Mouse (Mus musculus) spleen, postnatal 14 days (tissue): ENCODE measurements around the gene Clcf1.
"Not testable (repeated sequence)": the region's sequence is repeated elsewhere in the genome, so short reads cannot be mapped to it uniquely, and the experiment has no call there.

ENCODE experiments used
- DNase-seq, 2 experiments: peaks; one replicate each; pipeline ENCODE4 v3.0.0; 2021 to 2022; ENCODE audit warnings: low spot score in 2 of 2

Gene Clcf1

DNA sequence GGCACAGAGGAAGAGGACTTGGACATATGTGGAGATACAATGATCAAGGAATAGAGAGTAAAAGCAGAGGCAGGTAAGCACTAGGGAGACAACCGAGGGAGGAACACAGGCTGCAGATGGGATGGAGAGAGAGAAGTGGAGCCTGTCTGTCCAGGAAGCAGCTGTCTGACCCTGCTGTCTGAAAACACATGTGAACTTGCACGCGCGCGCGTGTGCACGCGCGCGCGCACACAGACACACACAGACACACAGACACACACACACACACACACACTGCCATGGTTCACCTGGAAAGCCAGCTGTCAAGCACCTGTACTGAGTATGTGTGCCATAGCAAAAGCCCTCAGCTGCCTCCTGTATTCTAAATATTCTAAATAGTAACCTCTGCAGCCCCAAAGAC is 4.3 kb downstream of the Clcf1 start:
- DNase-seq = no peak

DNA sequence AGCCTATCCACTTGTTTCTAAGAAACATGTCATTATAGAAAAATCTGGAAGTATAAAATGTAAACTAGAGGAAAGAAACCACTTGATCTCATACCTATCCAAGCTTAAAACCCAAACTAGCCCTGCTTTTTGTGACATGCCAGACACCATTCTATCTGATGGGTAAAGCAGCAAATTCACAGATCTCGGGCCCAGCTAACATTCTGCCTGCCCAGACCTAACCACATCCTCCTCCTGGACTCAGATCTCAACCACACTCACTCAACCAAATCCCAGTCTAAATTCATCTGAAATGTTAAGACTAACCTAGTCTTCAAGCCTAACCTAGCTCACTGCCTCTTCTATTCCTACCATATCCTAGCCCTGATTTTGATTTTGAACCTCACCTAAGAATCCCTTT is 4.7 kb downstream of the Clcf1 start:
- DNase-seq = no peak

DNA sequence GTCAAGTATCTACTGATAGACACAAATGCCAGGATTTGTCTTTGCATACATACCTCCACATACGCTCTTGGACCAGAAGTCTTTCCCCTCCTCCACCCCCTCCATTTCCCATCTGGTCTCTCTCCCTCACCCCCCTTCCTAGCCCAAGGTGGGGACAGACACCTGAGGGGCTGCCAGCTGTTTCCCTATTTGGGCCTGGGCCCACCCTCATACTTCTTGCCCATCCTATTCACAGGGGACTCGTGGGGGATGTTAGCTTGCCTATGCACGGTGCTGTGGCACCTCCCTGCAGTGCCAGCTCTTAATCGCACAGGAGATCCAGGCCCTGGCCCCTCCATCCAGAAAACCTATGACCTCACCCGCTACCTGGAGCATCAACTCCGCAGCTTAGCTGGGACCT is 5.9 kb downstream of the Clcf1 start:
- DNase-seq = no peak

DNA sequence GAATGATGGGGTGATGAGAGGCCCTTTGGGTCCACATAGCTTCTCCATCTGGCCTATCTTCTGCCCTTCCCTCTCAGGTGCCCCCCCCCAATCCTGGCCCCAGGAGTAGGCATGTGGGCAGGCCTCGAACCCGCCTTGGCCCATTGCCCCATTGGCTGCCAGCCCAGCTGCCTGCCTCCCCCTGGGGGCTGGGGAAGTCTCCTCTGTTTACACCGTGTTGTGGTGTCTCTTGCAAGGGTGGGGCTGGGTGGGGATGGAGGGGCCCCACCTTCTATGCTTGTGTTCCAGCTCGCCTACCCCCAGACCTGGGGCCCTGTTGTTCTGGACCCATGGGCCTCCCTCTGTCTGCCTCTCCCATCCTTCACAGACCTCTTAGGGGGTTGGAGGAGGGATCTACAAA is 6.4 kb downstream of the Clcf1 start:
- DNase-seq = no peak

DNA sequence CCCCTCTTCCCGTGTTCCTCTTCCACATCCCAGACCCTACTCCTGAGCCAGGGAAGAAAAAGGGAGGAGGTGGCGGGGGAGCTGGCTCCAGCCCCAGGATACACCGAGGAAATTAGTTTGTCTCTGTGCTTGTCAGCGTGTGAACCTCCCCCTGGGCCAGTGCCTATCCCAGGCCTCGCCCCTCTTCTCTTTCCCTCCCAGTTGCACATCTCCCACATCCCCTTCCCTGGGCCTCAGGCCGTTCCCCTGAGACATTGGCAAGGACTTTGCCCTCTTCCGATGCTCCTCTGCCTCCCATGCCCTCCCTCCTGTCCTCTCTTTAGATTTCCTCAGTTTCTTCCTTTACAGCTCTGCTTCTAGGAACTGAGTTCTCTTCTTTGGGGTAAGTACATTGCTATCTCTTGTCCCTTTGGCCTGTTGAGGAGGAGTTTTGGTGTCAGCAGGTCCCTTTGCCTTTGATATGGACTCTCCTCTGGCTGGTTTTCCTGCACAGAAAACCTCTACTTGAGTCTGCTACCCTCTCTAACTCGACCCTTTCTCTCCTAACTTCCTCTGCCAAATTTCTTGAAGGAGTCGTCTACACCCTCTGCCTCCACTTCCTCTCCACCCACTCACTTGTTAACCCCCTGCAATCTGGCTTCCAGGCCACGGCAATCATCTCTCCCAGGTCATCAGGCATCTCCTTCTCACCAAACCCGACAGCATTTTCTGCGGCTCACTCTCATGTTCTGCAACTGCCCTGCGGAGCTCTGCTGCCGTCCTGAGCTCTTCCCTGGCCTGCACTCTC is 7.1 kb downstream of the Clcf1 start:
- no peak for DNase-seq

DNA sequence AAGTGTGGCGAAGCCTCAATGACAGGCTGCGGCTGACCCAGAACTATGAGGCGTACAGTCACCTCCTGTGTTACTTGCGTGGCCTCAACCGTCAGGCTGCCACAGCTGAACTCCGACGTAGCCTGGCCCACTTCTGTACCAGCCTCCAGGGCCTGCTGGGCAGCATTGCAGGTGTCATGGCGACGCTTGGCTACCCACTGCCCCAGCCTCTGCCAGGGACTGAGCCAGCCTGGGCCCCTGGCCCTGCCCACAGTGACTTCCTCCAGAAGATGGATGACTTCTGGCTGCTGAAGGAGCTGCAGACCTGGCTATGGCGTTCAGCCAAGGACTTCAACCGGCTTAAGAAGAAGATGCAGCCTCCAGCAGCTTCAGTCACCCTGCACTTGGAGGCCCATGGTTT is 8.1 kb downstream of the Clcf1 start:
- DNase-seq = no peak

DNA sequence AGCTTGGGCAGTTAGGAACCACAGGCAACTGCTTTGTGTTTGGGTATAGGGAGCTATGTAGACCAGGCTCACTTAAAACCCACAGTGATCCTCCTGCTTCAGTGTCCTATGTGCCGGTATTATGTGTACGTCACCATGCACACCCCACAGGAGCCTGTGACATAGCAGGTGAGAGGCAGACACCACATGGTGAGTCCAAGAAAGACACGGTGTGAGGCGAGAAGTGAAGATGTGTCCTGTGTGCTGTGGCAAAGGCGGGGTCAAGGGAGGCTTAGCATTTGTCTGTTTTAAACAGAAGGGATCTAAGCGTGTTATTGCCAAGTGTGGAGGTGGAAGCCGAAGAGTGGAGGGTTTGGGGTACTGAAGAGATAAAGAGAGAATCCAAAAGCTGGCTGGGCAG is 12.7 kb downstream of the Clcf1 start:
- DNase-seq = no peak

DNA sequence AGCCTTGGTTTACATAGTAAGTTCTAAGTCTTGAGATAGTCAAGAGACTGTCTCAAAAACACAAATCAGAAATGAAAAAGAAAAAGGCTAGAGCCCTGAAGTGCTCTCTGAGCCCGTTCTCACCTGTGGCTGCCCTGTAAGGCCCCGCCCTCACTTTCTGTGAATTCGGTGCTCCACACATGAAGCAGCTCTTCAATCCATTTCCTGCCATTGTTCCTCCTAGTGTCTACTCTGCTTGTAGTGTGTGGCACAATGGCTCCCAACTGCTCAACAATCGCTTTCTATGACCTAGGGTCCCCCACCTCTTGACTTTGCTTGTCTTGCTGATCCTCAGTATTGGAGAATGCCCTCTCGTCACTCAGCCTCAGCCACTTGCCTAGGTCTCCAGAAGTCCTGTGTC is 13.4 kb downstream of the Clcf1 start:
- no peak for DNase-seq

DNA sequence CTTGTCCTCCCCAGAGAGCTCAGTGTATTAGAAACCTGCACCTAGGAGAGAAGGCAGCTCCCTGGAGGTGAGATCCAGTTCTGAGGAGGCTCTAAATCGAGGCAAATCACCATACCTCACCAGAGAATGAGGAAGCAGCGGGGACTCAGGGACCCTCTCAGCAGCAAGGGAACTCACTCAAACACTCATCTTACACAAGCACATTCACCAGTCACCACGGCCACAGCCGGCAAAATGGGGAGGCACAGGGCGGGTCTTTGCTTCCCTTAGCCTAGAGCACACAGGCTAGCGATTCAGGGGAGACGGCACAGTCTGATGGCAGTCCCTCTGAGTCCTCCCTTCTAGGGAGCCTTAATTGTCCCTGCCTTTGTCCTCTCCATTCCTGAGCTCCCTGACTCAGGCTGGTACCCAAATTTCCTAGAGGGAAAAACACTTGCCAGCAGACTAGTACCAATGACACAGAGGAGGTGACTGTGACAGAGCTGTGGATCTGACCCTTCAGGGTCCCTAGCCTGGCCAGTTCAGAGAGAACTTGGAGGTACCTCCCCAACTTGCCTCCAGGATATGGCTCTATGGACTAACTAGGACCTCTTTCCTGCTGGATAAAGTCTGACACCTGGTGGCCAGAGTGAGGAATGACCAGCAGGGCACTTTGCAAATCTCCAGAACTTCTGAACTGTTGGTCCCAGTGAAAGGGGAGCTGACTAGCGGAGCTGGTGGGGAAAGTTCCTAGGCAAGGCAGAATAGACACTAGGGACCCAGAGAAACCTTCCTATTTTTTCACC is 14.0 kb downstream of the Clcf1 start:
- peak in 1 of 2 experiments; percentile 67 for DNase-seq

DNA sequence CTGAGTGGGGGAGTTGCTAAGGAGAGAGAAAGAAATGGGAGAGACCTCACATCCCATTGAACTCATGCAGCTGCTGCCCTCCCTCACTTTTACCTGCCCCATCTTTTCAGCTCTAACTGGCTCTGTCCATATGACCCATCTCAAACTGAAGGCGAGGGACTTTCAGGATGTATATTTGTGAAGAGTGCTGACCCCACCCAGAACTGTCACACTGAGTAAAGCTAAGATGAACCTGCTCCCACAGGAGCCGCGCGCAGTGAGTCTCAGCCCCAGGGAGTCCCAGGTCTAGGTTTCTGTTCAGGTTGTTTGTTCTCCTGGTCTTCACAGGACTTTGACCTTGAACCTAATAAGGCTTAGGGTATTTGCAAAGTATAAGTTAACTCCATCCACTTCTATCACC is 14.9 kb downstream of the Clcf1 start:
- no peak for DNase-seq

DNA sequence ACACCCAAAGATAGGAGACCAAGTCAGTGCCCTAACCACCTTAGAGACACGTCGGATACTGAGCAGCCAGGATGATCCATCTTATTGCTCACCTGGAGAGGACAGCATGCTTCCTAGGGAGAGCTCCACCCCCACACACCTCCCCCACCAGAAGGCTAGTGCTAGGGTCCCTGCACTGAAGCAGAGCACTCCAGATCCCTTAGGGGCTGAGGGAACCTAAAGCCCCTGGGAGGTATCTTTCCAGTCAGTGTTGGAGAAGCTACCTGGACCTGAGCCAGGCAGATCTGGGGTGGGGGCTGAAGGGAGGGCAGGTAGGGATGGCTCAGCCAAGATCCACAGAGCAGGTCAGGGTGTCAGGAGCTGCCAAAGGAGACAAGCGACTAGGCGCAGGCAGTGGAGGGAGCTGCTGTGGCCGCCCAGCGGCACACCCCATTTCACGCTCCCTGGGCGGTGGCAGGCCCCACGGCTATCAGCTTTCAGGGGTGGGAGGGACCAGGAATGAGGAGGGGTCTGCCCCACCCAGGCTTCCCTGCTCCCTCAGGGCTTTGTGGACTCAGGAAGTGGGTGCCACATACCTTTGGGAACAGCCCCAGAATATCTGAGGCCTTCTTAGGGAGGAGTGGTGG is 15.5 kb downstream of the Clcf1 start:
- no peak for DNase-seq

DNA sequence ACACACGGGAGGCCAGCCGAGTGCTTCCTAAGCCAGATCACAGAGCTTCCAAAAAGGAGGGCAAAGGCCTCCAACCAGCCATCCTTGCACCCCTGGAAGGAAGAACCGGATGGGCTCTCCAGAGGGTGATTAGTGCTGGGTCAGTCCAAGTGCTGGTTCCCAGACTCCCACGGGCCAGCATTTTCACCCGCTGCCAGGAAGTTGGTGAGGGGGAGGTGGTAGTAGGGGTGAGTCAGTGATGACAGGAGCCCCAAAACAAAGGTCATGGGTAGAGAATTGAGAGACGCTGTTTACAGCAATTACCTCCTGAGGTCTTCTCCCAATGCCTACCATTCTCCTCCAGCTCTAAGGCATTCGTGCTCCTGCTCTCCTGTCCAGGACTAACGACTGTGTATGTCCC is 16.4 kb downstream of the Clcf1 start:
- no peak for DNase-seq

DNA sequence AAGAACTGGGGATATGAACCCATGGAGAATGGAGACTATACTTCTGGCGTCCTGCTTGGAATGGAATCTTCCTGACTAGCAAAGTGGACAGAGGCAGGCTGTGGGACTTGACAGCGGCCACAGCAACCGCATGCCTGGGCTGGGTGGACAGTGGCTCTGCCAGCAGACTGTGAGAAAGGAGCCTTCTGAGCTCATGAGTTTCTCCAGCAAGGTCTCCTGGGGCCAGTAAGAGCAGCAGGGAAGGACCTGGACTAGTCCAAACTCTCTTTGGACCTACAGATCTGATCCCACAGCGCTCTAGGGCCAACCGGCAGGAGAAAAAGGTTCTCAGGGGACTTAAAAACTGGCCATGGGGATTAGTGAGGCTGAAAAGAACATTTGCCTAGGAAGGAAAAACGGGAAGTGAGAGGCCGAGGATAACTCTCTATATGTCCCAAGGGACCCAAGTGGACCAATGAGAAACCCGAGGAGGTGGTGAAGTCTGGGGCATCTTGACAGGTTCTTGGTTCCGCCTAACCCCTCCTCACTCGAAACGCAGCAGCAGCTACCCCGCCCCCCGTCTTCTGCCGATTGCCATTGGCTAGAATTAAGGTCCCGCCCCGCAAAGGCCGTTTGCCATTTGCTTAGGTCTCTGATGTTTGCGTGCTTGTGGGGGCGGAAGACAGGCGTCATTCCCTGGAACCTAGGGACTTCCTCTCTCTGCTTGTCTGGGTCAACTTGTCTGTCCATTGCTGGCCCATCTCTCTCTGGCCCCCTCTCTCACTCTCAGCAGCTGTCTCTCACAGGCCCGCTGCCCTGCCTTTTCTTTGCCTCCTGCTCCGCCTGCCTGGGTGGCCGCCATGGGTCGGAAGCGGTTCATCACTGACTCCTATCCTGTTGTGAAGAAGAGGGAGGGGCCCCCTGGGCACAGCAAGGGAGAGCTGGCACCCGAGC is 17.5 kb downstream of the Clcf1 start, which contains the start of gene Pold4:
Gene Pold4, plus strand, starts transcription at position 647 of the 933 bp plus-strand sequence.
- DNase-seq = peak; percentile 87 to 91

DNA sequence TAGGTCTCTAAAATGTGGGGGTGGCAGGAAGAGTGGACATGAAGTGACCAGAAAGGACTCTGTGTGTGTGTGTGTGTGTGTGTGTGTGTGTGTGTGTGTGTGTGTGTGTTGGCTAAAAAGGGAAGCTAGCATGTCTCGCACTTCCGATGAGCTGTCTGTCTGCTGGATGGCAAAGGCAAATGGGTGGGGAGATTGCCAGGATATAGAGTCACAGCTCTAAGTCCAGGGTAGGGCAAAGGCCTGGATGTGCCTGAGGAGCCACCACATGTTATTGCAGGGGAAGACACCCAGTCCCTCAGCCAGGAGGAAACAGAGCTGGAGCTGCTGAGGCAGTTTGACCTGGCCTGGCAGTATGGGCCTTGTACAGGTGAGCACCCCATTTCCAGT is 18.1 kb downstream of the Clcf1 start:
- DNase-seq = peak in 1 of 2 experiments; percentile 37

DNA sequence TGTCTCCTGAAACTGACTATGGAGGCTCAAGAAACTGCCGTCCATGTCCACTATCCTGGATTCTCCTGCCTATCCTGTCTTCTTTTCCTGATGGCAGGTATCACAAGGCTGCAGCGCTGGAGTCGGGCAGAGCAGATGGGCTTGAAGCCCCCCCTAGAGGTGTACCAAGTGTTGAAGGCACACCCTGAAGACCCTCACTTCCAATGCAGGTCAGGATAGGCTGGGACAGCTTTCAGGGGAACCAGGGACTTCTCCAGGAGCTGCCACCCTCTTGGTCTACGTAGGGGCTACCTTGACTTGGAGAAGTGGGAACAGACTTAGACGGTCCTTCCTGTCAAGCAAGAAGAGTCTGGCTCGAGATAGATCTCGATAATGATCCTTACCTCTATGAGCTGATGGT is 18.6 kb downstream of the Clcf1 start:
- no peak for DNase-seq

DNA sequence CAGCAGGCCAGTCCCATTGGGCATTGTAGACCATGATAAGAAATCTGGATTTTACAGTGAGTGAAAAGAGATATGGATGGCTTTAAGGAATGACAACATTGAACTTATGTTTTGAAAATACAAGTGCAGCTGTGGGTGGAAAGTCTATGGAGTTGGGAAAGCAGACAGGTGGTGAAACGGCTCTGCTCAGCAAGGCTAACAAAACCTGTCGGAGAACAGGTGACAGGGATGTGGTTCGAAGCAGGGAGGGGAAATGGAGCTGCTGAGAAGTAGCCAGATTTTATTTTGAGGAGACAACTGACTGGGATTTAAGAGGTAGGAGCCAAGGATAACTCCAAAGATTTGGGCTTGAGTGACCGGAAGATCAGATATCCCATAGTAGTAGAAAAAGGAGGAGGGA is 20.5 kb downstream of the Clcf1 start:
- no peak for DNase-seq

DNA sequence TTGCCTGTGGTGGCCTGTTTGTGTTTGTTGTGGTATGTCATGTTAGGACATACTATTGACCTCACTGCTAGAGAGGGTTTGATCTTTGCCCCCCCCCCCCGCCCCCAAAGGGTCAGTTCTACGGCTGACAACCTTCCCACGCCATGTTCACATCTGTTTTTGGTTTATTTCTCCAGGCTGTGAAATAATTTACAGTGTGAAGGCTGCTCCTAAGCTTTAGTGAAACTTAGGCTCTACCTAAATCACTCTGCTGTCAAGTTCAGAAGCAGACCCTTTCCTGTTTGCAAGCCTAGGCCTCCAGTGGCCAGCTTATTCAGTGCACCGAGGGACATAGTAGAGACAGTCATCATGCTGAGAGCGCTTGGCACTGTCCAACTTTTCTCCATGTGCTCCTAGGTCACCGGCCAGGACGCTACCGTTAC is 26.2 kb downstream of the Clcf1 start:
- DNase-seq = no peak

DNA sequence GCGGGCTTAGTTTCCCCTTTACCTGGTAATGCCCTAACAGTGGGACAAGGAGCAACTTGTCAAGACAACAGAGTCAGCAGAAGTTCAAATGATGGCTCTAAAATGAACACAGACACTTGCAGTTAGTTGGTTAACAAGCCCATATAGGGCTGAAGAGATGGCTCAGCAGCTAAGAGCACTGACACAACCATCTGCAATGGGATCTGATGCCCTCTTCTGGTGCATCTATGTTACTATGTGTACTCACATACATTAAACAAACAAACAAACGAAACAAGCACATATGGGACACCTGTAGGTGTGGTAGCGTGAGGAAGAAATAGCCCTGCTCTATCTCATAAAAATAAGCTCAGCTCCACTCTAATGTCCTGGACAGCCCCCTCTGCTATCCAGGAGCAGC is 28.4 kb downstream of the Clcf1 start:
- no peak for DNase-seq

DNA sequence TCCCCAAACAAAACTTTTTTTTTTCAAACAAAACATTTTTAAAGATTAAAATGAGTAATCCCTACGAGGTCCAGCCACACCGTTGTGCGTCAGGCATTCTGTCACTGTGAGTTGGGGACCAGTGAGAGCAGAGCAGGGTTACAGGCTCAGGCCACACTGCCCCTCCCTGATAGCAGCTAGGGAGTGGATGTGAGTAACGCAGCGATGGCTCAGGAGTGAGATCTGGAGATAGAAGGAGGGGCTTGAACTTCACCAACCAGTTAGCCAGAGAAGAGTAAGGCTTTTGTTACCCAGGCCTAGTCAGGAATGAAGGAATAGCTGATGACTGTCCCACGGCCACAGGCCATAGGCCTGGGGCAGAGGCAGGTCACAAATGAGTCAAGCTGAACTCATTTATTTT is 30.7 kb downstream of the Clcf1 start:
- no peak for DNase-seq

DNA sequence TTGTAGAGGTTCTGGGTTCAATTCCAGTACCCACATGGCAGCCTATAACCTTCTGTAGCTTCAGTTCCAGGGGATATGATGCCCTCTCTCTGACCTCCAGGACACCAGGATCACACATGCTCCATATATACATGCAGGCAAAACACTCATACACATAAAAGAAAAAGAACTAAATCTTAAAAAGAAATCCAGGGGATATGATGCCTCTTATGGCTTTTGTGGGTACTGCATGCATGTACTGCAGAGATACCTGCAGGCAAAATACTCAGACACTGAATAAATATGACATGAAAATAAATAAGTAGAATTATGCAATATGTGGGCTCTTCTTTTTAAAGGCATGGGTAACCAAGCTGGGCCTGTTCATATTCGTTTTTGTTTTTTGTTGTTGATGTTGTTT is 33.0 kb downstream of the Clcf1 start:
- DNase-seq = no peak

DNA sequence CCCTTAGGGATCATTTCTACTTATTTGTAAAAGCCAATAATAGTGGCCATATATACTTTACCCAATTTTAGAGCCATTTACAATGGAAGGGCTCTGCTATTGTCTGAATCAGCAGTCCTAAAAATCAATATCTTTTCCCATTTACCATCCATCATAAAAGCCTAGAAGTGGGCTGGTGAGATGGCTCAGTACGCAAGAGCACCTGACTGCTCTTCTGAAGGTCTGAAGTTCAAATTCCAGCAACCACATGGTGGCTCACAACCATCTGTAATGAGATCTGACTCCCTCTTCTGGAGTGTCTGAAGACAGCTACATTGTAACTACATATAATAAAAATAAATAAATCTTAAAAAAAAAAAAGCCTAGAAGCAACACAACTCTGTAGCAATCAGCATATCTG is 34.6 kb downstream of the Clcf1 start:
- not testable (repeated sequence) for DNase-seq

DNA sequence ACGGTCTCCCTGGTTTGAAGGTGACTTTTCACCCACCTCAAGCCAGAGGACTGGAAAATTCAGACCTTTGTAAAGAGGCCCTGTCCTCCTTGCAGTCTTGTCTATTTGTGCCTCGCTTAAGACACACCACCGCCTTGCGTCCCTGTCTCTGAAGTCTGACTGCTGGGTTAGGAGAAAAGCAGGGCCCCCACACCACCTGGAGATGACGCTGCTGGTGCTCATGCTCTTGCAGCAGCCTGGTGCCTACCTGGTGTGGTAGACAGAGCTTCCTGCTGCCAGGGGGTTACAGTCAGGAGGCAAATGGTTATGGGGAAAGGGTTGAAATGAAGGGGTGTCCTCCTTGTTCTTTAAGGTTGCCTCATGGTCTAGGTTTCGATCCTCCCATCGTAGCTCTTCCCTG is 40.2 kb downstream of the Clcf1 start:
- no peak for DNase-seq
